In genomic region chr17:57030931-57031660, GRCm38 (mm10) we compare ENCODE assay signal across 8 mouse cellular contexts. TPM values are rescaled to one million over a fixed set of nuclear protein-coding genes. Genes with fewer than 3 reads are reported as not detected.
DNase-seq lines count a peak whose midpoint lies in the region; ATAC-seq and TF ChIP-seq lines count a peak whose summit lies in the region.

Gene Khsrp, minus strand, starts transcription at chr17:57031522.

- under 1% methylated on average over 78 of the region's 99 CpGs for WGBS in intestine, embryonic 16.5 days
- 2% methylated on average over 92 of the region's 99 CpGs for WGBS in liver, adult 2 months

- peak within 1 kb of the TSS; percentile 88 for H3K4me2 ChIP-seq in intestine, embryonic 16.5 days (ENCODE audit: low read depth, low read length)

- H3K79me2 ChIP-seq in liver, adult 2 months (ENCODE audit: control insufficient read depth, insufficient read depth, low read length): peaks cover 8% of the 10 kb centered on the region

- H3K36me3 ChIP-seq in intestine, embryonic 16.5 days (ENCODE audit: control insufficient read depth, insufficient read depth, low read length): peaks cover 17% of the 10 kb centered on the region
- peaks cover 8% of the 10 kb centered on the region for H3K36me3 ChIP-seq in liver, adult 2 months (ENCODE audit: control insufficient read depth, insufficient read depth, low read length)

- H3K4me1 ChIP-seq in intestine, embryonic 16.5 days (ENCODE audit: control insufficient read depth, insufficient read depth, low read length): peaks cover 10% of the 10 kb centered on the region
- peaks cover 8% of the 10 kb centered on the region; the same call in 1 of the 2 replicates for H3K4me1 ChIP-seq in liver, adult 2 months (ENCODE audit: control insufficient read depth, insufficient read depth, low read length)

- TF ChIP-seq CTCF in liver, adult 2 months (IDR thresholded peaks at IDR 0.05; ENCODE audit: low read depth, low read length): no peak

- DNase-seq in urinary bladder, adult 2 months (ENCODE audit: low spot score): peak; percentile 90
- no peak for DNase-seq in urinary bladder, postnatal 36 days (ENCODE audit: low spot score in 2 of 2)
- DNase-seq in embryo, embryonic 11 days: peak; percentile 76
- DNase-seq in liver, adult 2 months (ENCODE audit: extremely low read depth, low read depth, low spot score): no peak
- peak; percentile 53 for DNase-seq in naive thymus-derived CD4-positive, alpha-beta T cell, adult 2 months (ENCODE audit: low read depth)
- peak; percentile 70 for DNase-seq in thymus, postnatal 25 days

- ATAC-seq in granulocyte monocyte progenitor cell, adult 5-6 weeks (replicated peaks; ENCODE audit: poor library complexity, severe bottlenecking): no peak
- ATAC-seq in intestine, embryonic 16.5 days: peak; percentile 0; the same call in 1 of the 2 replicates

- peak; percentile 66; the same call in 1 of the 2 replicates for TF ChIP-seq POLR2A in liver, adult 2 months (IDR thresholded peaks at IDR 0.05; ENCODE audit: extremely low read depth, insufficient read depth, low read length)

- peak within 1 kb of the TSS; percentile 100 for H3K9ac ChIP-seq in intestine, embryonic 16.5 days (ENCODE audit: low read depth, low read length)
- H3K9ac ChIP-seq in liver, adult 2 months (ENCODE audit: low read depth, low read length): peak within 1 kb of the TSS; percentile 89

- H3K27ac ChIP-seq in intestine, embryonic 16.5 days (ENCODE audit: low read length): peak within 1 kb of the TSS; percentile 92
- peak within 1 kb of the TSS; percentile 79 for H3K27ac ChIP-seq in liver, adult 2 months (replicated peaks; ENCODE audit: insufficient read depth, low read depth, low read length)

- H3K4me3 ChIP-seq in intestine, embryonic 16.5 days (ENCODE audit: low read length): peak within 1 kb of the TSS; percentile 86
- H3K4me3 ChIP-seq in liver, adult 2 months (ENCODE audit: insufficient read depth, low read depth, low read length): peak within 1 kb of the TSS; percentile 74

- H3K9me3 ChIP-seq in intestine, embryonic 16.5 days (ENCODE audit: control insufficient read depth, low read length): no peaks in the 10 kb centered on the region

- no peaks in the 10 kb centered on the region for H3K27me3 ChIP-seq in intestine, embryonic 16.5 days (replicated peaks; ENCODE audit: control insufficient read depth, insufficient read depth, low read length)
- no peaks in the 10 kb centered on the region for H3K27me3 ChIP-seq in liver, adult 2 months (ENCODE audit: control insufficient read depth, insufficient read depth, low read length)

RNA-seq across cellular contexts. Expression of gene Khsrp, which starts in this region (rescaled TPM):
- 54.9 and 60.3 TPM in 2 replicates for polyA plus RNA-seq in urinary bladder, adult 2 months (2012; rRNA removed)
- total RNA-seq in granulocyte monocyte progenitor cell, adult 5-6 weeks (2014; fragmentation: Nextera tagmentation): 96.6 and 149 TPM in 2 replicates
- total RNA-seq in granulocyte monocyte progenitor cell, adult 5-6 weeks (2017): 68.9 and 84.0 TPM in 2 replicates
- 15.7 and 16.7 TPM in 2 replicates for polyA plus RNA-seq in intestine, embryonic 16.5 days (2015; fragmentation: Nextera tagmentation; extraction: Ambion mirVana)
- total RNA-seq in liver, adult 2 months (2014; rRNA removed): 7.6 and 15.6 TPM in 2 replicates
- 30.3 and 38.9 TPM in 2 replicates for polyA plus RNA-seq in liver, adult 2 months (2012; rRNA removed)

Comparison
In these comparisons a context has a peak if more than half of its experiments do, and no peak if none do; other contexts are left out.
1. DNase-seq: peak in urinary bladder, adult 2 months (single experiment), embryo, embryonic 11 days (single experiment), naive thymus-derived CD4-positive, alpha-beta T cell, adult 2 months (single experiment) and thymus, postnatal 25 days (single experiment); none in urinary bladder, postnatal 36 days (0 of 2) and liver, adult 2 months (single experiment).